Mouse (Mus musculus): ENCODE measurements at regions not wholly inside any gene's neighbourhood (a gene's known extent, or its start where the extent isn't known, plus 50 kb on each side); places are given as distances from the start of the nearest gene placed in this dataset.
"Not testable (repeated sequence)": the region's sequence is repeated elsewhere in the genome, so short reads cannot be mapped to it uniquely, and the experiment has no call there.

DNA sequence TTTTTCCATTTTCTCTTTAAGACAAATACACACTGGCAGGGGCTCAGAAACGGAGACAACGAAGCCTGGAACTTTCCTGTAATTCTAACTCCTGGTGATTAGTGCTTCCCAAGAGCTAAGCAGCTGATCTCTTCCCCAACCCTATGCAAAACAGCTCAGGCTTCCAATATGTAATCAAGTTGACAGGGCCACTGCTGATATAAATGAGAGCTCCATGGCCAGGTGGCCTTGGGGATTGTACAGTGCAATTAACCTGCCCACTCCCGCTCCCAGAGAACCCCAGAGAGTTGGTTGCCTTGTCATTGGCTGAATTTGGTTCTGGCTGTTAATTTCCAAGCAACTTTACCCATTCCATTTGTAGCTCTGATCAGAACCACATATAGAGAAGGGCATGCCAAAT lies 67.8 kb downstream of the 4933415F23Rik start:
- DNase-seq (ENCODE audit: low spot score), result no peak

DNA sequence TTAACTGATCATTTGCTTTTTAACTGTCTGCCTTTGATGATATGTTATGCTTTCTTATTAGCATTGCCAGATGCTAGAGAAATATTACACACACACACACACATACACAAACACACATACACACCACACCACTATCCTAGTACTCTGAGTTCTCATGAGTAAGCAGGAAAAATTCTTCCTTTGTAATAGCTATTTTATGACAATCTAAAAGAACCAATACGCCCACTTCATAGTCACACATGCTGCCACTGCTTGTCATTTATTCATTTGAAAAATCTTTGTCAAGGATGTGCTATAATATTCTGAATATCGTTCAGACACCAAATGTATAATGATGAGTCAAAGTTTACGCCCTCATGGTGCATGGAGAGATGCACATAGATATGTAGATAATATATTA lies 78.5 kb downstream of the 4933415F23Rik start:
- no peak for DNase-seq (ENCODE audit: low spot score)

DNA sequence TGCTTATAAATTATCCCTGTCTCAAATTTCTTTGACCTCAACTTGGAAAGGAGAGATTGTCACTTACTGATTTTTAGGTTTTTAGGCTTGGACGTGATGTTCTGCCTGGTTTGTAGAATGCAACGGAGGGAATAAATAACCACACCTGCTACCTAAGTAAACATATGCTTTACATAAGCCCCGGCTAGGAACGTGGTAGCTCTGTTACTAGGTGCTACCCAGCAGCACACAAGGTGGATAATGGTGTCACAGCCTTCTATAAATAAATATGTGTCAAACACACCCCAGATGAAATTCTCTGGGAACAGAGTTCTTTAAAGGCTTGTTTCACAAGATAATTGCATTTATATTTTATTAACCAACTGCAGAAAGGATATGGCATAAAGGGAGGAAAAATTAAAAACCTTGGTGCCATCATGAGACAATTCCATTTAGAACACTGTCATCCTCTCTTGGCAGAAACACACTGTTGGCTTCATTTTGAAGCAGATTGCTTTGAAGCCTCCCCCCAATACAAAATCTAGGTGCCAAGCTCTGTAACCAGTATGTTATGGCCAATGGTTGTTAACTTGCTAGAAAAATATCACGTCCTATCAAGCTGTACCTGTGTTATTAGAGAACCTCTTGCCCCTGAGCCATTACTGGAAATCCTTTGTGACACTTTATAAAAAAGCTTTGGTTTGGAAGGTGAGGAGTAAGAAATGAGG lies 94.1 kb downstream of the 4933415F23Rik start:
- DNase-seq (ENCODE audit: low spot score), result no peak

DNA sequence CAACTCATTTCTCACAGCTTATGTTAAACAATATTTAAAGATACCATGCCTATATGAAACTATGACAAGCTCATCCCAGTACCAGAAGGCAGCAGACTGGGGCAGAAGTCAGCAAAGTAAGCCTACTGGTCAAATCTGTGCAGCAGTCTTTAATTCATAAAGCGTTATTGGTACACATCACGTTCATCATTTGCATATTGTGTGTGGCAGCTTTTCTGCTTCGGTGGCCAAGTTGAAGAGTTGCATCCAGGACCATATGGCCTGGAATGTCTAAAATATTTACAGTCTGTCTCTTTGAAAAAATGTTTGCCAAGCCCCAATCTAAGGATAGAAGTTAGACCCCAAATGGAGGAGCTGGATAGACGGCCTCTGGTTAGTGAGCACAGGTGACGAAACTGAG lies 97.2 kb downstream of the 4933415F23Rik start:
- DNase-seq (ENCODE audit: low spot score), result no peak

DNA sequence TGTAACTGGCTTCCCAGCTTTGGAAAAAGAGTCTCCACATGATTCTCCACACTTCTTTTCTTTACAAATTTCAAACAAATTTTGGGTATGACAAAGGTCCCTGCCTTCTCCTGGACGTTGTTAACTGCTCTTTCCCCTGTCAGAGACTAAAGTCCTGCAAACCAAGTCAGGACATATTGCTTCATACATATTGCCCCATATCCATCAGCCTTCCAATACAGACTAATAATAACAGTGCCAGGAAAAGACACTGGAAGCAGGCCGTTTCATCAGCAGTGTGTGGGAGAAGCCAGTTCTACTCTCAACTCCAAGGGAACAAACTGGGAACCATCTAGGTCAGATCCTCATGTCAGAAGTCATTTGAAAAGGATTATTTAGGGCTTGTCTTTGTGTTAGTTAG lies 105.4 kb downstream of the 4933415F23Rik start:
- no peak for DNase-seq (ENCODE audit: low spot score)

DNA sequence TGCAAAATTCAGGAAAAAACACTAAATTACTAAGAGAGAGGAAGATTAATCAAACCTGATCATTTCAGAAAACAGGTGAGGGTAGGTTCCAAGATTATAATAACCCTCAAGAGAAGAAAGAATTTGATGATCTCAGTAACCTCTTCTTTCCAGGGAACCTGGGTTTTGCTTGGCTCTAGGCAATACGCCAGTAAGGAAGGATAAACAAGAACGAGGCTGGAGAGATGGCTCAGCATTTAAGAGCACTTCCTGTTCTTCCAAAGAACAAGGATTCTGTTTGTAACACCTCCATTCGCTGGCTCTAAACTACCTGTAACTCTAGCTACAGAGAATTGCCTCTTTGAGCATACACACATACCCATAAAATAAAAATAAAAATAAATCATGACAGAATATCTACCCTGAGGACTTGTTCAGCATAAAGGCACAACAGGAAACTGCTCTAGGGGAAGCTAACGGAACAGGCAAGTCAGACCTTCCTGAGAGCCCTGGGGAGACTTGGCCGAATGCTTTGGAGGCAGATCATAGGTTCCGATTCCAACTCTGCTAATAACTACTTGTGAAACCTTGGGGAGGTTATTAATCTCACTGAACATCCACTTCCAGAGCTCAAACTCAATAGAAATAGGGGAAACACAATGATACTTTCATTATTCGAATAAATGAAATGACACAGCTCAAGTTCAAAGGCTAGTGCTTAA lies 112.4 kb downstream of the 4933415F23Rik start:
- DNase-seq (ENCODE audit: low spot score), result no peak

DNA sequence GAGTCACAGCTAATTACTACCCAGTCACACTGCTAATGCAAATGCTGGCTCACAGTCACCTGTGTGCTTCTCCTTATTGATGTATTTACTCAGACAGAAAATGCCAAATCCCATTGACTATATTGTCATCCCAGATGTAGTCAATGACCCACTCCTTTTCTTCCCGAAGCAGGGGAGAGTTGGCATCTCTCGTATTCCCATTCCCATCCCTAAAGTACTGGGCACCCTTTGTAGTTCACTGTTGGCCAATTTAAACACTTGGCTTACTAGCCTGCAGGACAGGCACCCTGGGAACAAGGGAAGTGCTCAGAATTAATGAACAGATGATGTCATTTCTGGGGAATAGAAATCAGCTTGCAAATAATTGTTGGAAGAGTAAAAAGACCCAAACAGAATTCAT lies 114.5 kb downstream of the 4933415F23Rik start:
- DNase-seq (ENCODE audit: low spot score), result no peak

DNA sequence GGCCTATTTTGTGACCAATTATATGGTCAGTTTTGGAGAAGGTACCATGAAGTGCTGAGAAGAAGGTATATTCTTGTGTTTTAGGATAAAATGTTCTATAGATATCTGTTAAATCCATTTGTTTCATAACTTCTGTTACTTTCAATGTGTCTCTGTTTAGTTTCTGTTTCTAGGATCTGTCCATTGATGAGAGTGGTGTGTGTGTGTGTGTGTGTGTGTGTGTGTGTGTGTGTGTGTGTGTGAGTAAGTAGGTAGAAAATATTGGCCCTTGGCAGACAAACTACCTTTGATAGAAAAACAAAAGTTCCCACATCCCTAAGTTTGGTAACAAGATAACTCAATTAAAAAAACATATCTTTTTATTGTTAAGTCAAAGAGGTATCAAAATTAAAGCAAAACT lies 117.8 kb downstream of the 4933415F23Rik start:
- DNase-seq (ENCODE audit: low spot score), result not testable (repeated sequence)

DNA sequence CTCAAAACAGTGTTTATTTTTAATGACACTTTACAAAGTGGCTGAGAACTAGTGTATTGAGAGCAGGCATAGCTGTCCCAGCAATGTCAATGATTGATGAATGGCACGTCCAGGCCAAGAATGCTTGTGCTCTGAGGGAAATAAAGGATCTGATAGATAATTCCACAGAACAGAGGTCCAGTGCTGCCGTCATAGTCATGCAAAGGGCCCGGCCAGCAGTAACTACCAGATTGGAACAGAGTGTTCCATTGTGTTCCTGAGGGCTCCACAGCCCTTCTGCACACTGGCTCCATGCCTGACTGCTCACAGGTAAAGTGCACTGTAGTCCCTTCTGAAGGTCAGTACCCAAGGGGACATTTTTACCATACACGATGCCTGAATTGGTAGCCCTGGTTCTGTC lies 127.1 kb downstream of the 4933415F23Rik start:
- no peak for DNase-seq (ENCODE audit: low spot score)

DNA sequence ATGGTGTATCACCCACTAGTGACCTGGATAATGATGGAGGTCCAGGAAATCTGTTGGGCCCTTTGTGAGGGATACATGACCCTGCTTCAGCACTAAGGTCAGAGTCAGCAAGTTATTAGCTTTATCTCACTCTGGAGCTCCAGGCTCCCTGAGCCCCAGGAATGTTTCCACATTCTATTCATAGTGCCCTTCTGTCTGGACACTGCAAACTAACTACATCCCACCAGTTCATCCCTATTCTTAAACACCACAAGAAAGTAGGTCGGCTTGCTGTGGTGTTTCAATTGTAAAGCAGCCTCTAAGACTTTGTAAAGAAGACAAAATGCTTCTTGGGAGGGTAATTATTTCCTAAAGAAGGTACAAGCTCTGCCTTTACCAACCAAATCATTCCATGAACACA lies 138.2 kb upstream of the Rims1 start:
- DNase-seq (ENCODE audit: low spot score), result peak; percentile 4

DNA sequence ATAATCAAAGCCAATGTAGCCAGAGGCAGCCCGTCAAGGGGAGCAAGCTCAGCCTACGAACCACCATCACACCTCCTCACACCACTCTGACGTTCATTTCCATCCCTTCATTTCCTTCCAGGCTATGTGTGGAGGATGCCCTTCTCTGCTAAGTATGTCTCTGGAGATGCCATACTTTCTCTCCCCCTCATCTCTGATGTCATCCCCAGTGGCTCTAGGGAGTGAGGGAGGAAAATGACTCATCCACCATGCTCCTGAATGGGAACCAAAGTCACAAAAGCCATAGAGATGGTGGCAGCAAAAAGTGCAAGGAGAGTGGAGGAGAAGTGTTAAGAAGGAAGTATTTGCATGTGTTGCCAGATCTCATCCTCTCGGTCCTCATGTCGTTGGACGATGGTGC lies 134.0 kb upstream of the Rims1 start:
- DNase-seq (ENCODE audit: low spot score), result peak; percentile 8

DNA sequence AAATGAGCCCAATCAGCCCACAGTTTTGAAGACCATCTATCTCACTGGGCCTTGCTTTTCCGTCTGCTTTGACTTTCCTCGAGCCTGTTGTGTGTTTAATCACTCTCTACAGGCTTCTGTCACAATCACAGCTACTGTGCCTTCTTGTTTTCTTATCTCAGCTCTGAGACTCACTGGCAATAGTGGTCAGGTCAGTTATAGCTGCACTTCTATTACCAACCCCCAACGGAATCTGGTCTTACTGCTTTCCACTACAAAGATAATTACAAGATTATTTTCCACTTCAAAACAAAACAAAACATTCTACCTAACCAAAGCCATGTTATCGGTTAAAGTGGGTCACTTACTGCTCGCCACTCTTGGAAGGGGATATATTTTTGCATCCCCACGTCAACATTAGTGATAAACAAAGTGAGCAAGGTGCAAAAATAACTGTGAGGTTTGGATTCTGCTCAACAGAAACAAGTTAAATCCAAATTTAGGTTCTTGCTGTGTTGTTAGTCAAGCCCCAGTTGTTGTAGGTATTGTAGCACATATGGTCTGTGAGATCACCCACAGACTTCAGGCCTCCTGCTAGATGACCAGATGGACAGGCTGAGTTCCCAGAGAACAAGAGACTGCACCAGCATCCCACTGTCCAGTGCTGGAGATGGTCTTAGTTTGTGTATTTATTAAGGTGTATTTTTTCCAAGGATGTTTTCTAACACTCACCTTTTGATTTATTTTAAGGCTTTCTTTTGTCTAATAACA lies 125.5 kb upstream of the Rims1 start:
- no peak for DNase-seq (ENCODE audit: low spot score)

DNA sequence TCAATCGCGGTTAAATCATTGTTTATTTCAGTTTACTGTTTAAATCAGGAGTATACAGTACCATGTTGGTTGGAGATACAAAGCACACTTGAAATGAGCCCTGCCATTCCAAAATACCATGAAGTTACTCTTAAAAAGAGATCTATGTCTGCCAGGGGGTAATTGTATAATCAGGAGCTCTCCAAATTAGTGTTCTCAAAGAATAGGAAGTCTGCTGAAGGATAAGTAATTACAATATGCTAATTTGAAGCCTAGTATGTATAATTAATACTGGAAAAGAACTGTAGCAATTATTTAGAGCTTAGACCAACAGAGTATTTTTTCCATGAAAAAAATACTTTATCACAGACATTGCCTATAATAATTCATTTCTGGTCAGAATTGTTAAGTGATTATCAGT lies 97.2 kb upstream of the Rims1 start:
- no peak for DNase-seq (ENCODE audit: low spot score)

DNA sequence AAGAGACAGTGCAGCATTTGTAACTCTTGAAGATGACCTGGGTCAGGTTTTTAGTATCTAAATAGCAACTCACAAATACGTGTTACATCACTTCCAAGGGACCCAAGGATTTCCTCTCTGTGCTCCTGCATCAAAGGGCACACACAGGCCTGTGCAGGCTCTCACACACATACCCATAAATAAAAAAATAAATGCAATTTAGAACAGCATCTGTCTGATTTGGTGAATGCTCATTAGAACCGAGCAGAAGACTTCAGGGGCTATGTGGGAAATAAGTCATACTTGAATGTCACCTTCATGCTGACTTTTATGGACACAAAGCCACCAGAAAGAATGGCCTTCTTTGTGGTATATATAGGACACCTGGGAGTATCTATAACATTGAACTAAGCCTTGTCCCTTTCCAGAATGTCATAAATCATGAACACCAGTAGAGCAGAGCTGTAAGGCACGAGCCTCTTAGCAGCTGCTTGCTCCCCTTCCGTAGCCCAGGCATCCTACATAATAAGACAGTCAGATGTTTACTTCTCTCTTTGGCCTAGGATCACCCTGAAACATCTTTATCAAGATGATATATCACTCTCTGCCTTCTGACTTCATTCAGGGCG lies 95.3 kb upstream of the Rims1 start:
- no peak for DNase-seq (ENCODE audit: low spot score)

DNA sequence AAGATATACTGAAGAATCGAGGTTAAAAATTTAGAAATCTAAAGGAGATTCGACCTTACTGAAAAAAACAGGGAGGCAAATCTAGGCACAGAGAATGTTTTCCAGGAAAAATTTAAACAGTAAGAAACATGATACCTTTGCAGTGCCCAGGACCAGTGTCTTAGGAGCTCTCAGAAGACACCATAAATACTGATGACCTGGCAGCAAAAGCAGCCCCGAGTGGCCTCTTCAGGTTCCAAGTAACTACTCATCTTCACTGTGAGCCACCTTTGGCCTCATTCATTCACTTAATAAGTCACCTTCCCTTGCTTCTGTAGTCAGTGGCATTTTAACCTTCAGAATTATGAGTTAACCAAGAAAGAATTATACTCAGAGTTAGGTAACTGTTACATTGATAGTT lies 89.3 kb upstream of the Rims1 start:
- no peak for DNase-seq (ENCODE audit: low spot score)

DNA sequence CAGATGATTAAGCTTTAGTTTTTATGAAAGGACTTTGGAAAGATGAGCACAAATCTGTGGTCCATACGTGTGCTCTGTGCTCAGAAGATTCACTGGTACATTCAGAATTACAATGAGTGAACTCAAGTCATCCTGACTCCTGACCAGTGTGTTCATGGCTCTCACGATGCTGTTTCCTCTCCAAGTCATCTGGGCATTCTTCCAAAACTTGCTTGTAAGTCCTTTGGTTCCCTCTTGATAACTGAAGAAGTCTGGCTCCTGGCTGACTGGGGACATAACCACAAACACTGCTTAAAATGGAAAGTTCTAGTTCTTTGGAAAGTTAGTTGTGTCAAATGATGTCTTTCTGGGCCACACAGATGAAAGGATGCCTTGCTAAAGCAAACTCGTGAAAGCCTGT lies 57.2 kb upstream of the Rims1 start:
- DNase-seq (ENCODE audit: low spot score), result no peak
